Mouse (Mus musculus): ENCODE data around the gene Dlg3. TPM values are rescaled to one million over a fixed set of nuclear protein-coding genes. Genes with fewer than 3 reads are reported as not detected.

Dlg3 gene
- total and polyA plus RNA-seq, 3 experiments, result 2.4 to 2.8 TPM; not detected in 1

DNA sequence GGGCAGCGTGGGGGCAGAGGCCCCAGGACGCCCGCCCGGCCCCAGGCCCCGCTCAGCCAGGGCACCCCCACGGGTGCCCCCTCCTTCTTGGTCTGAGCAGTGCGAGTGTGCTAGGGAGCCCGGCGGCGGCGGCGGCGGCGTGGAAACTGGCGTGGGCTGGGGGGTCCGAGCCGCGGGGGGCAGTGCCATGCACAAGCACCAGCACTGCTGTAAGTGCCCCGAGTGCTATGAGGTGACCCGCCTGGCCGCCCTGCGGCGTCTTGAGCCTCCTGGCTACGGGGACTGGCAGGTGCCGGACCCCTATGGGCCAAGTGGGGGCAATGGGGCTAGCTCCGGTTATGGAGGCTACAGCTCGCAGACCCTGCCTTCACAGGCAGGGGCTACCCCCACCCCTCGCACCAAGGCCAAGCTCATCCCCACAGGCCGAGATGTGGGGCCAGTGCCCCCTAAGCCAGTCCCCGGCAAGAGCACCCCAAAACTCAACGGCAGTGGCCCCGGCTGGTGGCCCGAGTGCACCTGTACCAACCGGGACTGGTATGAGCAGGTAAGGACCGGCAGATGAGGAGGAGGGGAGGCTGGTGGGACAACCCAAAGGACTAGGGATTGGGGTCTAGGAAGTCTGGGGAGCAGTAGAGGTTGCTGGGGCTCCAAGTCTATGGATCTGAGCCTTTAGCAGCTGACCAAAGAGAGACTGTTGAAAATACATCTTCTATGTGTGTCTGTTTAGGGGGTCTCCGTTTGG lies 534 bp downstream of the Dlg3 start (continued):
- TF ChIP-seq ZC3H11A (IDR thresholded peaks at IDR 0.05; ENCODE audit: low read depth, low read length) (no peak), BHLHE40 (IDR thresholded peaks at IDR 0.05; ENCODE audit: borderline replicate concordance, low read depth, low read length) (no peak)

DNA sequence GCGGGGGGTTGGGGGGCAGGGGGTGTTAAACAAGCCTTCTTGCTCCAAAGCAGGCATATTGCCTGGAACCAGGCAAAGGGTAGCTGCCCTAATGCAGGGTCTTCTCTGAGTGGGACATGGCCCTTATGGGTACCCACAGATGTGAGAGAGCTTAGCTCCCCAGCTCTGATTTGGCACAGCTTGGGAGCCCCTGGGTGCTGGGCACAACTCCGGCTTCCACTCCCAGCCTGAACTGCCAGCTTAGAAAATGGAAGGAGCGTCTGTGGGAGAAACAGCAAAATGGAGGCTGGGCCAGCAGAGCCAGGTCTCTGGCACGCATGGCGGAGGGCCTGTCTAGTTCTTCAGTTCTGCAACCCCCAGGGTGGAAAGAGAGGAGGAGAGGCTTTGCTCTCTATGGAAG lies 1.8 kb downstream of the Dlg3 start:
- no peaks in the 10 kb centered on the region for H3K9me3 ChIP-seq (replicated peaks; ENCODE audit: insufficient read depth, low read length)
- TF ChIP-seq TCF12 (IDR thresholded peaks at IDR 0.05; ENCODE audit: low read depth, low read length), result no peak
- no peak for TF ChIP-seq JUND (IDR thresholded peaks at IDR 0.05; ENCODE audit: low read depth, low read length)
- no peak for TF ChIP-seq ELF1 (IDR thresholded peaks at IDR 0.05; ENCODE audit: low read depth, low read length)
- TF ChIP-seq CTCF (IDR thresholded peaks at IDR 0.05 in 2 of 3, conservative IDR thresholded peaks at IDR 0.05 in 1 of 3; ENCODE audit: control insufficient read depth in 1 of 3, insufficient read depth in 1 of 3, low read depth in 2 of 3, low read length in 3 of 3, poor library complexity in 1 of 3, severe bottlenecking in 1 of 3), result no peak
- no peak for TF ChIP-seq NRF1 (IDR thresholded peaks at IDR 0.05; ENCODE audit: insufficient read depth, low read depth, low read length, poor library complexity, severe bottlenecking)
- no peak for TF ChIP-seq USF1 (IDR thresholded peaks at IDR 0.05; ENCODE audit: low read depth, low read length)
- no peak for TF ChIP-seq UBTF (IDR thresholded peaks at IDR 0.05; ENCODE audit: borderline replicate concordance, insufficient read depth, low read depth, low read length)
- TF ChIP-seq SMC3 (IDR thresholded peaks at IDR 0.05; ENCODE audit: low read depth, low read length), result no peak
- no peak for TF ChIP-seq MAFK (IDR thresholded peaks at IDR 0.05; ENCODE audit: borderline replicate concordance, low read depth, low read length)
- no peak for TF ChIP-seq ZKSCAN1 (IDR thresholded peaks at IDR 0.05; ENCODE audit: low read depth, low read length)
- H3K4me1 ChIP-seq (ENCODE audit: control insufficient read depth in 1 of 2, insufficient read depth in 2 of 2, low read length in 2 of 2), result no peaks in the 10 kb centered on the region
- no peak overlapping the region for H3K4me3 ChIP-seq (ENCODE audit: control insufficient read depth in 1 of 2, insufficient read depth in 1 of 2, low read depth in 2 of 2, low read length in 2 of 2)
- no peak for DNase-seq (ENCODE audit: low read depth, low spot score)
- H3K36me3 ChIP-seq (ENCODE audit: control insufficient read depth in 1 of 2, insufficient read depth in 2 of 2, low read length in 2 of 2), result no peaks in the 10 kb centered on the region
- no peaks in the 10 kb centered on the region for H3K27me3 ChIP-seq (ENCODE audit: control insufficient read depth in 1 of 2, insufficient read depth in 2 of 2, low read length in 2 of 2)
- H3K9ac ChIP-seq (ENCODE audit: control insufficient read depth, low read depth, low read length, poor library complexity, severe bottlenecking), result no peak overlapping the region
- no peaks in the 10 kb centered on the region for H3K79me2 ChIP-seq (ENCODE audit: control insufficient read depth, insufficient read depth, low read length, poor library complexity)
- no peak overlapping the region for H3K27ac ChIP-seq (ENCODE audit: control insufficient read depth, low read depth, low read length)

DNA sequence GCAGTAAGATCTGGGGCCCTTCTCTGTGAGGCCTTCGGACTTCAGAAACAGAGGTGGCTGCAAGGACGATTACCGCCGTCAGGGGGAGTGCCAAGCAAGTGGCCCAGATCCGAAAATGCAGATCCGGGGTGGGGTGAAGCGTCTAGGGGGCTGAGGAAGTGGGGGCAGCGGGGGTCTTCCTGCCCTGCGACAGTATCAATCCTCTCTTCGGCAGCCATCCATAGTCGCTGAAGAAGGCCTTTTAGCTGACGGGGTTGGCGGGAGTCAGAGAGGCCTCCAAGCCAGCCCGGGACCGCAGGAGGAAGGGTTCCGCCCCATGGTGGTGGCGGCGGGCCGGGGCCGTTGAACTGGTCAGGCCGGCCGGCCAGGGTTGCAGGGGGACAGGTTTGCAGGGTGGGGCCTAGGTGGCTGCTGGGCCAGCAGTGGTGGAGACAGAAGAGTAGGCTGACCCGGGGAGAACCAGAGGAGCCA lies 6.9 kb downstream of the Dlg3 start:
- no peaks in the 10 kb centered on the region; a peak in 1 of 4 replicates for H3K4me1 ChIP-seq (ENCODE audit: control insufficient read depth in 1 of 2, insufficient read depth in 2 of 2, low read length in 2 of 2)
- H3K27me3 ChIP-seq (ENCODE audit: control insufficient read depth in 1 of 2, insufficient read depth in 2 of 2, low read length in 2 of 2), result no peaks in the 10 kb centered on the region
- H3K36me3 ChIP-seq (ENCODE audit: control insufficient read depth in 1 of 2, insufficient read depth in 2 of 2, low read length in 2 of 2), result no peaks in the 10 kb centered on the region
- H3K4me3 ChIP-seq (ENCODE audit: control insufficient read depth in 1 of 2, insufficient read depth in 1 of 2, low read depth in 2 of 2, low read length in 2 of 2), result peak overlapping the region; percentile 85 to 91
- TF ChIP-seq SMC3 (IDR thresholded peaks at IDR 0.05; ENCODE audit: low read depth, low read length), result peak; percentile 46
- no peak for TF ChIP-seq E2F4 (IDR thresholded peaks at IDR 0.05; ENCODE audit: borderline replicate concordance, low read depth, low read length)
- TF ChIP-seq RAD21 (IDR thresholded peaks at IDR 0.05; ENCODE audit: low read depth, low read length), result peak; percentile 33
- no peak for TF ChIP-seq USF2 (IDR thresholded peaks at IDR 0.05; ENCODE audit: borderline replicate concordance in 1 of 2, insufficient read depth in 1 of 2, low read depth in 1 of 2, low read length in 2 of 2)
- TF ChIP-seq CTCF (IDR thresholded peaks at IDR 0.05 in 2 of 3, conservative IDR thresholded peaks at IDR 0.05 in 1 of 3; ENCODE audit: control insufficient read depth in 1 of 3, insufficient read depth in 1 of 3, low read depth in 2 of 3, low read length in 3 of 3, poor library complexity in 1 of 3, severe bottlenecking in 1 of 3), result peak; percentile 38 to 68 (median 57)
- no peak for TF ChIP-seq ETS1 (IDR thresholded peaks at IDR 0.05; ENCODE audit: low read depth, low read length)
- no peak for TF ChIP-seq GABPA (IDR thresholded peaks at IDR 0.05; ENCODE audit: low read depth, low read length)
- no peak for TF ChIP-seq CHD2 (IDR thresholded peaks at IDR 0.05; ENCODE audit: low read length)
- peak overlapping the region; percentile 6; the same call in 1 of the 2 replicates for H3K27ac ChIP-seq (ENCODE audit: control insufficient read depth, low read depth, low read length)
- peak; percentile 76 for DNase-seq (ENCODE audit: low read depth, low spot score)
- no peaks in the 10 kb centered on the region for H3K9me3 ChIP-seq (replicated peaks; ENCODE audit: insufficient read depth, low read length)
- H3K79me2 ChIP-seq (ENCODE audit: control insufficient read depth, insufficient read depth, low read length, poor library complexity), result no peaks in the 10 kb centered on the region; the same call in 1 of the 2 replicates
- H3K9ac ChIP-seq (ENCODE audit: control insufficient read depth, low read depth, low read length, poor library complexity, severe bottlenecking), result peak overlapping the region; percentile 84

Measured in MEL (cell line).